Mouse (Mus musculus) ES-E14 (cell line): ENCODE measurements around the gene Rasl10a.

Source experiments
- CHD2 ChIP-seq: IDR thresholded peaks from 2 replicates; pipeline ENCODE4 v1.6.1; 2014; ENCODE audit warnings: mild to moderate bottlenecking, low read depth, low read length, inconsistent platforms
- HCFC1 ChIP-seq: IDR thresholded peaks from 2 replicates; pipeline ENCODE4 v1.6.1; 2012; ENCODE audit warnings: low read length, inconsistent platforms, borderline replicate concordance; ENCODE audit not compliant: insufficient read depth
- MAFK ChIP-seq: IDR thresholded peaks from 2 replicates; pipeline ENCODE4 v1.6.1; 2014; ENCODE audit warnings: mild to moderate bottlenecking, low read depth, low read length, inconsistent platforms; ENCODE audit not compliant: insufficient read depth
- ZC3H11A ChIP-seq: IDR thresholded peaks from 2 replicates; pipeline ENCODE4 v1.6.1; 2012; ENCODE audit warnings: low read depth, mild to moderate bottlenecking, inconsistent platforms, low read length, borderline replicate concordance
- ZNF384 ChIP-seq: IDR thresholded peaks from 2 replicates; pipeline ENCODE4 v1.6.1; 2012; ENCODE audit warnings: low read depth, low read length, inconsistent platforms

DNA sequence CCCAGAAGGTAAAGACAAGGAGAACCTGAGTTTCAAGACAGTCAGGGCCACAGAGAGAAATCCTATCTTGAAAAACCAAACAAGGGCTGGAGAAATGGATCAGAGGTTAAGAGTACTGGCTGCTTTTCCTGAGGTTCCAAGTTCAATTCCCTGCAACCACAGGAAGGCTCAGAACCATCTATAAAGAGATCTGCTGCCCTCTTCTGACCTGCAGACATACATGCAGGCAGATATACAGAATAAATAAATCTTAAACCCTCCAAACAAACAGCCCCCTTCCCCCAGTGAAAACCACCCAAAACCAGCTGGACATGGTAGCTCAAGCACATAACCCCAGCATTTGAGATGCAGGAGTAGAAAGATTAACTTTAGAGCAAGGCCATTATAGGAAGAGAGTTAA, 17.8 kb downstream of the Rasl10a start:
- TF ChIP-seq HCFC1 = no peak
- TF ChIP-seq CHD2 = no peak
- TF ChIP-seq ZNF384 = no peak
- no peak for TF ChIP-seq MAFK
- TF ChIP-seq ZC3H11A = no peak
